Mouse (Mus musculus): ENCODE results near the gene Dedd. TPM values are rescaled to one million over a fixed set of nuclear protein-coding genes. Genes with fewer than 3 reads are reported as not detected.
A peak's percentile ranks its signal among the peaks of the same experiment; 100 is the strongest.
"Not testable (repeated sequence)": the region's sequence is repeated elsewhere in the genome, so short reads cannot be mapped to it uniquely, and the experiment has no call there.

Gene Dedd
- polyA plus RNA-seq, 1 experiment from 2014 or later, result 48.4 TPM

GRCm38 (mm10) chr1:171287136-171288081, 41.5 kb upstream of the Dedd start, which contains the start of gene Usp21:
Gene Usp21 (minus strand): TSS chr1:171287991.
- DNase-seq (ENCODE audit: low spot score), result peak; percentile 94
- H3K4me1 ChIP-seq (replicated peaks), result peaks cover 37% of the 10 kb centered on the region
- H3K27ac ChIP-seq, result peak within 1 kb of the TSS; percentile 100
- H3K27me3 ChIP-seq (ENCODE audit: insufficient read depth, poor library complexity, severe bottlenecking), result no peaks in the 10 kb centered on the region
- no peaks in the 10 kb centered on the region for H3K9me3 ChIP-seq
- H3K36me3 ChIP-seq, result peaks cover 76% of the 10 kb centered on the region
- under 1% methylated on average over 49 of the region's 49 CpGs for WGBS
- H3K4me3 ChIP-seq, result peak within 1 kb of the TSS; percentile 96

DNA sequence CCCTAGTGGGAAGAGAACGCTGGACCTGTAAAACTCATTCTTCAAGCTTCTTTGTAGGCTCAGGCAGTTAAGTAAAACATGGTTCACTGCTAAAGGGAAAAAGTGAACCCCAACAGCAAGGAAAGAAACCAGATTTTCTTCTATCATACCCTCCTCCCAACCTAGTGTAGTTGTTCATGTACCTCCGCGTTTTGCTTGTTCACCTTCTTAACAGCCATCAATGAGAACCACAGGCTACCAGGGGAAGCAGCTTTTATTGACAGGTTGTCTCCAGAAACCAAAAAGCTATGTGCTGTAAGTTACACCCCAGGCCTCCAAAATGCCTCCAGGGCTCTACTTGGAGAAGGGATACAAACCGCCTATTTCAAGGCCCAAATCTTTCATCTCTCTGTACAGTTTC, 40.6 kb upstream of the Dedd start:
- Histone ChIP-seq H3K4me1 (replicated peaks) (peaks cover 39% of the 10 kb centered on the region), H3K27me3 (ENCODE audit: insufficient read depth, poor library complexity, severe bottlenecking) (no peaks in the 10 kb centered on the region), H3K9me3 (no peaks in the 10 kb centered on the region), H3K36me3 (peaks cover 70% of the 10 kb centered on the region), H3K4me3 (peak overlapping the region; percentile 96), H3K27ac (peak overlapping the region; percentile 100)
- no peak for DNase-seq (ENCODE audit: low spot score)
- 68% methylated on average over 4 of the region's 4 CpGs for WGBS

DNA sequence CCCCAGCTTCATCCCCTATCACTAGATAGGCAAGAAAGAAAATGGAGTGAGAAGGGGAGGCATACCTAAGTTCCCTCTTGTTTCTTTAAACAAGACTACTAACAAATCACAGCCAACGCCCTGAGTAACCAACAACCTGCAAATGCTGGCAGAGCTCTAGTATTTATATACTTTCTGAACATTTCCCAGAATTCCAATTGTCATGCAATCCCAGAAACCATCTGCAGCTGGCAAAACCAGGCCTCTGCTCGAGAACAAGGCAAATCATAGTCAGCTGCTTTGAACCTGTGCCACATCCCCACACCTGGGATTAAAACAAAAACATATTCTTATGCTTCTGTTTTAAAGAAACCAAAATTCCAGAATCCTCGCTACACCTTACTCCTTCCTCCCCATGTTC, 35.6 kb upstream of the Dedd start:
- WGBS, result 91% methylated on average over 3 of the region's 3 CpGs
- Histone ChIP-seq H3K9me3 (no peaks in the 10 kb centered on the region), H3K36me3 (peaks cover 27% of the 10 kb centered on the region), H3K27me3 (ENCODE audit: insufficient read depth, poor library complexity, severe bottlenecking) (peaks cover 27% of the 10 kb centered on the region), H3K27ac (peak overlapping the region; percentile 98; the same call in 1 of the 2 replicates), H3K4me1 (replicated peaks) (peaks cover 15% of the 10 kb centered on the region), H3K4me3 (peak overlapping the region; percentile 72)
- DNase-seq (ENCODE audit: low spot score), result no peak

DNA sequence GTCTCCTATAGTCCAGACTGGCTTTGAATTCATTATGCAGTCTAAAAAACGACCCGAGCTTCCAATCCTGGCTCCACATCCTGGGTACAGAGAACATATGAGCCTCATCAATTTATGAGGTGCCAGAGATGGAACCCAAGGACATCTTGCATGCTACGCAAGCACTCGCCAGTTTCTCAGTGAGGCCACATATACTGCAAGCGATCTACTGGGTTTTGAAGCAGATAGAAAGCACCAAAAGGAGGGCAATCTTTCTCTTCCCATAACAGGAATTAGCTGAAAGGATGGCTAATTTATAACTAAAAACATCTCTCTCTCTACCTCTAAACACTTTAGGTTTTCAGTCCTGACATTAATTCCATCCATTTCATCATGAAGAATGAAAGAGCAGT, 35.0 kb upstream of the Dedd start:
- no peak for DNase-seq (ENCODE audit: low spot score)
- H3K4me1 ChIP-seq (replicated peaks), result peaks cover 10% of the 10 kb centered on the region
- 51% methylated on average over 5 of the region's 5 CpGs for WGBS
- H3K9me3 ChIP-seq, result no peaks in the 10 kb centered on the region
- peaks cover 22% of the 10 kb centered on the region for H3K36me3 ChIP-seq
- H3K27ac ChIP-seq, result peak overlapping the region; percentile 98
- H3K27me3 ChIP-seq (ENCODE audit: insufficient read depth, poor library complexity, severe bottlenecking), result peaks cover 30% of the 10 kb centered on the region
- peak overlapping the region; percentile 72 for H3K4me3 ChIP-seq

- Histone ChIP-seq H3K4me1 (replicated peaks) (peaks cover 10% of the 10 kb centered on the region), H3K27ac (peak within 1 kb of the TSS; percentile 98), H3K36me3 (peaks cover 16% of the 10 kb centered on the region), H3K4me3 (peak within 1 kb of the TSS; percentile 72), H3K27me3 (ENCODE audit: insufficient read depth, poor library complexity, severe bottlenecking) (peaks cover 30% of the 10 kb centered on the region), H3K9me3 (no peaks in the 10 kb centered on the region)
- DNase-seq (ENCODE audit: low spot score), result peak; percentile 84
- WGBS, result under 1% methylated on average over 42 of the region's 42 CpGs
Measured at GRCm38 (mm10) chr1:171294298-171295062, 34.5 kb upstream of the Dedd start, which contains the start of gene Ufc1. Gene Ufc1 (minus strand): TSS chr1:171295024.

DNA sequence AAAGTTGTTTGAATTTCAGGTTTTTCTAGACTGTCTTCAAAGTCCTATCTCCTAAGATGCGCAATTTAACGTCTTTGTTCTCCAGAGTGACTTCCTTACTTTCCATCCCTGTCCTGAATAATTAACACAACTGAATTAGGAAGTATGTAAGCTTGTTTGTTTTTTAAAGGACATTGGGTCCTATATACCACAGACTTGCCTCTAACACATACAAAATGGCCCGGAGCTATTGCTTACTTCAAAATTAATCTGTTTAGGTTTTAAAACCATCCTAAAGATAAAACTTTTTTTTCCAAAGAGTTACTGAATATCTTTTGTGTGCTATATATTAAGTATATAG, 33.9 kb upstream of the Dedd start:
- 17% methylated on average over 3 of the region's 3 CpGs for WGBS
- H3K4me3 ChIP-seq, result peak overlapping the region; percentile 72
- H3K27ac ChIP-seq, result peak overlapping the region; percentile 98
- peaks cover 11% of the 10 kb centered on the region for H3K36me3 ChIP-seq
- H3K9me3 ChIP-seq, result no peaks in the 10 kb centered on the region
- H3K27me3 ChIP-seq (ENCODE audit: insufficient read depth, poor library complexity, severe bottlenecking), result peaks cover 30% of the 10 kb centered on the region
- DNase-seq (ENCODE audit: low spot score), result no peak
- peaks cover 10% of the 10 kb centered on the region for H3K4me1 ChIP-seq (replicated peaks)

DNA sequence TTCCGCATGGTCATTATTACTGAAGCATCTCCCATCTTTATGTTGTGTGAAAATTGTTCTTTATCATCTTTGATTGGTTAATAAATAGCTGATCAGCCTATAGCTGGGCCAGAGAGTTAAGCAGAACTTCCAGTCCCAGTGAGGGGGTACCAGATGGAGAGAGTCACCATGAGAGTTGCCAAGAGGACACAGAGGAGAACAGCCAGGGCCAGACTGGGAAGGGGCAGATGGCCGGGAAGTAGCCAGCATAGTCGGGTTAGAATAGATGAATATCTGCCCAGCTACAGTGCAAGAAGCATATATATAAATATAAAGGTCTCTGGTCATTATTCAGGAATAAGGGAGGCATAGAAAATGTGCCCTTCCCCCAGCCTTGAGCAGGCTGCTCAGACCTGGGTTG, 30.7 kb upstream of the Dedd start:
- peaks cover 9% of the 10 kb centered on the region for H3K4me1 ChIP-seq (replicated peaks)
- peaks cover 30% of the 10 kb centered on the region for H3K27me3 ChIP-seq (ENCODE audit: insufficient read depth, poor library complexity, severe bottlenecking)
- H3K36me3 ChIP-seq, result no peaks in the 10 kb centered on the region
- H3K9me3 ChIP-seq, result no peaks in the 10 kb centered on the region
- H3K4me3 ChIP-seq, result no peak overlapping the region
- no peak for DNase-seq (ENCODE audit: low spot score)
- 66% methylated on average over 3 of the region's 3 CpGs for WGBS
- no peak overlapping the region for H3K27ac ChIP-seq

DNA sequence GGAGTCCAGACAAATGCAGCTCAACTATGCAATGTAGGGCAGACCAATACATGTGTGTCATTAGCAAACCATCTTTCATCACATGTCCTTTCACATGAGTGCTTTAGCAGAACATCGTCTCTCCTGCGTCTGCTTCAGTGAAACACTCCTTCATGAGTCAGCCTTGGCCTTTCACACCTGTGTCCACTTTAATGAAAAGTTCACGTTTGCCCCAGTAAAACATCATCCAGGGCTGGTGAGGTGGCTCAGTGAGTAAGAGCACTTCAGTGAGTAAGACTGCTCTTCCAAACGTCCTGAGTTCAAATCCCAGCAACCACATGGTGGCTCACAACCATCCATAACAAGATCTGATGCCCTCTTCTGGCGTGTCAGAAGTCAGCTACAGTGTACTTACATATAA, 22.8 kb upstream of the Dedd start:
- not testable (repeated sequence) for H3K4me1 ChIP-seq (replicated peaks); H3K27me3 ChIP-seq (ENCODE audit: insufficient read depth, poor library complexity, severe bottlenecking); DNase-seq (ENCODE audit: low spot score); H3K27ac ChIP-seq; H3K4me3 ChIP-seq; H3K36me3 ChIP-seq; H3K9me3 ChIP-seq
- 76% methylated on average over 5 of the region's 5 CpGs for WGBS

GRCm38 (mm10) chr1:171309321-171309720, 19.6 kb upstream of the Dedd start:
- WGBS, result 74% methylated on average over 2 of the region's 2 CpGs
- H3K27me3 ChIP-seq (ENCODE audit: insufficient read depth, poor library complexity, severe bottlenecking), result no peaks in the 10 kb centered on the region
- no peak overlapping the region for H3K4me3 ChIP-seq
- no peaks in the 10 kb centered on the region for H3K4me1 ChIP-seq (replicated peaks)
- DNase-seq (ENCODE audit: low spot score), result no peak
- H3K36me3 ChIP-seq, result no peaks in the 10 kb centered on the region
- H3K9me3 ChIP-seq, result no peaks in the 10 kb centered on the region
- no peak overlapping the region for H3K27ac ChIP-seq

GRCm38 (mm10) chr1:171319748-171320147, 9.2 kb upstream of the Dedd start:
- Histone ChIP-seq H3K27me3 (ENCODE audit: insufficient read depth, poor library complexity, severe bottlenecking) (no peaks in the 10 kb centered on the region), H3K36me3 (no peaks in the 10 kb centered on the region), H3K27ac (no peak overlapping the region), H3K4me1 (replicated peaks) (no peaks in the 10 kb centered on the region), H3K9me3 (no peaks in the 10 kb centered on the region), H3K4me3 (peak overlapping the region; percentile 26)
- 11% methylated on average over 7 of the region's 7 CpGs for WGBS
- DNase-seq (ENCODE audit: low spot score), result no peak

DNA sequence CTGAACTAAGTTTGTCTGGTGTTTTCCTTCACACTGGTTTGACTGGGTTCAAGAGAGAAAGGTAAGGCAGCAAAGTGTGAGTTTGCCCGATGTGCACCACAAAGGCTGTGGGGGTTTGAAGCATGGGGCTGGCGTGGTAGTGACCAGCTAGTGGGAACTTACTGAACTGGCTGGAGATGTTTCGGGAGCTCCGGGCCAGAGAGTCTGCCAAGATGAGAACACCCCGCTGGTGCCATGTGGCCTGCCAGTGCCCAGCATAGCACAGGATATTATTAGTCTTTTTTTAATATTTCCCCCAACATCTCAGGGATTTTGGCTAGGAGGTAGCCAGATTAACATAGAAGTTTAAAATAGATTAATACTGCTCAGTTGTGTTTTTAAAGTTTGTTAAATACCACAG, 8.8 kb upstream of the Dedd start:
- Histone ChIP-seq H3K4me3 (peak overlapping the region; percentile 26), H3K27me3 (ENCODE audit: insufficient read depth, poor library complexity, severe bottlenecking) (no peaks in the 10 kb centered on the region), H3K27ac (no peak overlapping the region), H3K36me3 (no peaks in the 10 kb centered on the region), H3K9me3 (no peaks in the 10 kb centered on the region), H3K4me1 (replicated peaks) (no peaks in the 10 kb centered on the region)
- no peak for DNase-seq (ENCODE audit: low spot score)
- WGBS, result 12% methylated on average over 5 of the region's 5 CpGs

DNA sequence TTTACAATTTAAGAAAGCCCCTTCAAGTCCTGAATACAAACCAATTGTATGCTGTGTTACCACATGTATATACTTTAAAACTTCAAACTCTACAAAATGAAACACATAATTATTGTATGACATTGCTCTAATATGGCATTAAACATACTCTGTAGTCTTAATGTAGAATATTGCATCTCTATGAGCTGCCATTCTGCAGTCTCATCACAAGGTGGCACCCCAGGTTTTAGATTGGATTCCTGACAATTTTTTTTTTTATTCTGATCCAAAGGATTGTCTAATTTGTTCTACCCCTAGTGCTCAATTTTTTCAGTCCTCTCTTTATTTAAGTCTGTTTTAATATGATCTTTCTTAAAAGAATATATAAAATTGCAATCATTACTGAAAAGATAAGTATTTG, 7.5 kb upstream of the Dedd start:
- Histone ChIP-seq H3K27ac (no peak overlapping the region), H3K4me3 (no peak overlapping the region), H3K36me3 (peaks cover 7% of the 10 kb centered on the region), H3K9me3 (no peaks in the 10 kb centered on the region), H3K27me3 (ENCODE audit: insufficient read depth, poor library complexity, severe bottlenecking) (no peaks in the 10 kb centered on the region), H3K4me1 (replicated peaks) (no peaks in the 10 kb centered on the region)
- DNase-seq (ENCODE audit: low spot score), result no peak

- Histone ChIP-seq H3K27ac (no peak overlapping the region), H3K27me3 (ENCODE audit: insufficient read depth, poor library complexity, severe bottlenecking) (no peaks in the 10 kb centered on the region), H3K4me3 (no peak overlapping the region), H3K9me3 (no peaks in the 10 kb centered on the region), H3K36me3 (peaks cover 7% of the 10 kb centered on the region), H3K4me1 (replicated peaks) (no peaks in the 10 kb centered on the region)
- 83% methylated on average over 1 of the region's 1 CpGs for WGBS
- no peak for DNase-seq (ENCODE audit: low spot score)
Measured at GRCm38 (mm10) chr1:171322012-171322411, 6.9 kb upstream of the Dedd start.

Data from hindbrain, embryonic 10.5 days (tissue).